38 mouse cellular contexts compared by ENCODE assay signal in genomic region chr3:97710134-97710533, GRCm38 (mm10). TPM values are rescaled to one million over a fixed set of nuclear protein-coding genes. Genes with fewer than 3 reads are reported as not detected.
"Had no signal": no experiment of that assay in that cellular context is flagged by ENCODE, and none has a peak within 500 bp of the region (broad histone marks: within the 10 kb centered on the region; RNA-seq: fewer than 3 reads in every experiment).

No protein-coding gene starts in this region.

- H3K9me3 ChIP-seq: heart, embryonic 12.5 days; hindbrain, embryonic 13.5 days; hindbrain, embryonic 15.5 days; limb, embryonic 13.5 days; limb, embryonic 15.5 days; liver, embryonic 12.5 days had no signal

- ATAC-seq: hindbrain, postnatal 0 days; intestine, embryonic 16.5 days; liver, embryonic 12.5 days had no signal

- DNase-seq: gastrocnemius, adult 2 months; gastrocnemius, postnatal 10 days; gastrocnemius, postnatal 25 days; heart, adult 18-20 months; heart, postnatal 10 days; kidney, adult 11 months; kidney, adult 2 months; kidney, postnatal 10 days; kidney, postnatal 25 days; kidney, postnatal 4 days had no signal

- H3K4me3 ChIP-seq: gastrocnemius, adult 2 months; heart, embryonic 12.5 days; hindbrain, embryonic 13.5 days; hindbrain, embryonic 15.5 days; layer of hippocampus, adult 2 months; left cerebral cortex, adult 2 months; limb, embryonic 13.5 days; limb, embryonic 15.5 days; liver, embryonic 12.5 days had no signal

- H3K27me3 ChIP-seq: heart, embryonic 12.5 days; hindbrain, embryonic 13.5 days; hindbrain, embryonic 15.5 days; limb, embryonic 13.5 days; limb, embryonic 15.5 days; liver, embryonic 12.5 days had no signal

- H3K4me1 ChIP-seq: hindbrain, embryonic 13.5 days; hindbrain, embryonic 15.5 days; limb, embryonic 13.5 days; limb, embryonic 15.5 days; liver, embryonic 12.5 days had no signal

- H3K27ac ChIP-seq: gastrocnemius, adult 2 months; hindbrain, embryonic 13.5 days; hindbrain, embryonic 15.5 days; hindbrain, postnatal 0 days; layer of hippocampus, adult 2 months; left cerebral cortex, adult 2 months; limb, embryonic 13.5 days; limb, embryonic 15.5 days; liver, embryonic 12.5 days; liver, embryonic 14.5 days had no signal

- H3K36me3 ChIP-seq: limb, embryonic 13.5 days; limb, embryonic 15.5 days; liver, embryonic 12.5 days had no signal

RNA-seq across cellular contexts. Expression of gene Gm17651, which starts 35.6 kb away (rescaled TPM):
- total RNA-seq: gastrocnemius, adult 2 months; gastrocnemius, postnatal 10 days; gastrocnemius, postnatal 25 days; gastrocnemius, postnatal 4 days; granulocyte monocyte progenitor cell, adult 5-6 weeks; heart, adult 18-20 months; heart, adult 8-10 months; heart, postnatal 10 days; heart, postnatal 25 days; hematopoietic stem cell, adult 5-6 weeks; hindbrain, postnatal 0 days; layer of hippocampus, adult 2 months; layer of hippocampus, postnatal 10 days; layer of hippocampus, postnatal 25 days; left cerebral cortex, adult 2 months; left cerebral cortex, postnatal 14 days; left cerebral cortex, postnatal 36 days; liver, adult 2 months had no signal
- polyA plus RNA-seq: heart, embryonic 12.5 days; heart, embryonic 14.5 days; heart, embryonic 16.5 days; hindbrain, embryonic 11.5 days; hindbrain, embryonic 13.5 days; hindbrain, embryonic 15.5 days; hindbrain, postnatal 0 days; intestine, embryonic 14.5 days; intestine, embryonic 16.5 days; kidney, adult 2 months; kidney, embryonic 14.5 days; kidney, embryonic 16.5 days; limb, embryonic 11.5 days; limb, embryonic 13.5 days; limb, embryonic 15.5 days; liver, adult 2 months; liver, embryonic 12.5 days; liver, embryonic 14.5 days had no signal
